Mouse (Mus musculus): Measurements from ENCODE around the gene Ttc23. TPM values are rescaled to one million over a fixed set of nuclear protein-coding genes. Genes with fewer than 3 reads are reported as not detected.

The Ttc23 gene
- total and polyA plus RNA-seq, 3 experiments, result 0.89 to 2.5 (median 0.93) TPM

- TF ChIP-seq E2F4 (IDR thresholded peaks at IDR 0.05; ENCODE audit: insufficient replicate concordance, low read depth, low read length) (no peak), MAZ (IDR thresholded peaks at IDR 0.05; ENCODE audit: low read depth, low read length) (0 out of 2 replicates have a peak, but pooled peaks have one; percentile 72), ETS1 (conservative IDR thresholded peaks at IDR 0.05; ENCODE audit: low read depth, low read length) (peak; percentile 42; the same call in 1 of the 2 replicates), ELF1 (IDR thresholded peaks at IDR 0.05; ENCODE audit: low read depth, low read length) (0 out of 2 replicates have a peak, but pooled peaks have one; percentile 15), CHD1 (IDR thresholded peaks at IDR 0.05; ENCODE audit: low read depth, low read length) (peak; percentile 100), HCFC1 (IDR thresholded peaks at IDR 0.05; ENCODE audit: low read depth, low read length) (peak; percentile 43), PAX5 (IDR thresholded peaks at IDR 0.05; ENCODE audit: low read length) (no peak), TBP (conservative IDR thresholded peaks at IDR 0.05; ENCODE audit: low read depth, low read length) (peak; percentile 85), KAT2A (IDR thresholded peaks at IDR 0.05; ENCODE audit: insufficient replicate concordance, low read length) (no peak), SIN3A (IDR thresholded peaks at IDR 0.05; ENCODE audit: low read length) (peak; percentile 88), NELFE (IDR thresholded peaks at IDR 0.05; ENCODE audit: low read depth, low read length) (peak; percentile 62; the same call in 1 of the 2 replicates), USF2 (conservative IDR thresholded peaks at IDR 0.05; ENCODE audit: low read depth, low read length) (no peak), MXI1 (IDR thresholded peaks at IDR 0.05; ENCODE audit: low read depth, low read length) (no peak; the same call in 1 of the 2 replicates), EP300 (IDR thresholded peaks at IDR 0.05; ENCODE audit: low read length) (peak; percentile 60; the same call in 1 of the 2 replicates), MAX (IDR thresholded peaks at IDR 0.05; ENCODE audit: low read length) (no peak), UBTF (IDR thresholded peaks at IDR 0.05; ENCODE audit: low read depth, low read length) (no peak), JUND (conservative IDR thresholded peaks at IDR 0.05; ENCODE audit: low read depth, low read length) (peak; percentile 62; the same call in 1 of the 2 replicates), ZC3H11A (IDR thresholded peaks at IDR 0.05; ENCODE audit: low read depth, low read length) (peak; percentile 77), CHD2 (IDR thresholded peaks at IDR 0.05; ENCODE audit: low read length) (no peak), POLR2AphosphoS2 (IDR thresholded peaks at IDR 0.05; ENCODE audit: low read depth, low read length) (no peak), ZKSCAN1 (IDR thresholded peaks at IDR 0.05; ENCODE audit: borderline replicate concordance, low read depth, low read length) (no peak), GABPA (IDR thresholded peaks at IDR 0.05; ENCODE audit: insufficient replicate concordance, low read depth, low read length) (no peak), BHLHE40 (IDR thresholded peaks at IDR 0.05; ENCODE audit: low read depth, low read length) (peak; percentile 49), MYC (IDR thresholded peaks at IDR 0.05; ENCODE audit: low read depth, low read length) (peak; percentile 91), SMC3 (IDR thresholded peaks at IDR 0.05; ENCODE audit: low read depth, low read length) (peak; percentile 92), USF1 (IDR thresholded peaks at IDR 0.05; ENCODE audit: low read depth, low read length) (no peak), POLR2A (IDR thresholded peaks at IDR 0.05; ENCODE audit: low read depth, low read length) (peak; percentile 46; the same call in 1 of the 2 replicates), RAD21 (IDR thresholded peaks at IDR 0.05; ENCODE audit: low read depth, low read length) (peak; percentile 94), ZNF384 (IDR thresholded peaks at IDR 0.05; ENCODE audit: low read depth, low read length) (no peak), MAFK (IDR thresholded peaks at IDR 0.05; ENCODE audit: insufficient replicate concordance, low read length) (no peak), ZMIZ1 (IDR thresholded peaks at IDR 0.05; ENCODE audit: low read depth, low read length) (no peak), RCOR1 (conservative IDR thresholded peaks at IDR 0.05; ENCODE audit: low read depth, low read length) (no peak), TCF12 (IDR thresholded peaks at IDR 0.05; ENCODE audit: low read depth, low read length) (peak; percentile 57; the same call in 1 of the 2 replicates), MEF2A (IDR thresholded peaks at IDR 0.05; ENCODE audit: borderline replicate concordance, low read depth, low read length) (peak; percentile 92), NRF1 (IDR thresholded peaks at IDR 0.05; ENCODE audit: low read depth, low read length) (no peak), CTCF (conservative IDR thresholded peaks at IDR 0.05 in 1 of 2, IDR thresholded peaks at IDR 0.05 in 1 of 2; ENCODE audit: low read depth in 2 of 2, low read length in 2 of 2) (peak in 1 of 2 experiments; percentile 91; a peak in 2 of 4 replicates), IRF4 (IDR thresholded peaks at IDR 0.05; ENCODE audit: low read depth, low read length) (peak; percentile 82), JUN (IDR thresholded peaks at IDR 0.05; ENCODE audit: insufficient read depth, low read depth, low read length) (peak; percentile 14; the same call in 1 of the 2 replicates)
- no peaks in the 10 kb centered on the region for H3K27me3 ChIP-seq (replicated peaks)
- DNase-seq (ENCODE audit: extremely low read depth), result peak; percentile 86
- H3K4me3 ChIP-seq (replicated peaks in 1 of 3; ENCODE audit: low read depth in 2 of 3, low read length in 2 of 3, poor library complexity in 1 of 3), result peak overlapping the region; percentile 46 to 51 (median 50)
- H3K9me3 ChIP-seq (replicated peaks; ENCODE audit: low read length), result no peaks in the 10 kb centered on the region
- dilution Hi-C loops (cut with MboI; ENCODE audit: extremely low pct_ligation_motif_present, extremely low pct_unique_long_range_greater_than_20kb, low sequenced_read_pairs) (no loop called here), in situ Hi-C loops (cut with MboI; ENCODE audit: low pct_ligation_motif_present, low pct_unique_long_range_greater_than_20kb, low sequenced_read_pairs) (no loop called here)
- H3K4me2 ChIP-seq (ENCODE audit: insufficient read depth, low read depth, poor library complexity, severe bottlenecking), result peak overlapping the region; percentile 67
- H3K9ac ChIP-seq (ENCODE audit: insufficient read depth, low read depth), result peak overlapping the region; percentile 91
- H3K36me3 ChIP-seq (replicated peaks in 1 of 2; ENCODE audit: control insufficient read depth in 1 of 2, insufficient read depth in 1 of 2, low read length in 1 of 2), result peaks cover 11 to 25% of the 10 kb centered on the region in 2 experiments
- H3K79me2 ChIP-seq (replicated peaks; ENCODE audit: control insufficient read depth, extremely low read depth, insufficient read depth, poor library complexity, severe bottlenecking), result peaks cover 10% of the 10 kb centered on the region; the same call in 1 of the 2 replicates
- H3K4me1 ChIP-seq (ENCODE audit: control insufficient read depth in 1 of 2, insufficient read depth in 2 of 2), result peaks cover 4 to 40% of the 10 kb centered on the region in 2 experiments
- peak overlapping the region; percentile 62; the same call in 1 of the 2 replicates for H3K27ac ChIP-seq (ENCODE audit: insufficient read depth, low read depth)
These were observed 27.4 kb upstream of the Ttc23 start for GRCm38 (mm10) chr7:67619836-67620235.

All from CH12.LX (cell line).